Mouse (Mus musculus): ENCODE results near the gene Tcp11.

The Tcp11 gene

GRCm38 (mm10) chr17:28084395-28084905 lies 4.0 kb upstream of the Tcp11 start:
- DNase-seq (ENCODE audit: low spot score) = peak; percentile 27

DNA sequence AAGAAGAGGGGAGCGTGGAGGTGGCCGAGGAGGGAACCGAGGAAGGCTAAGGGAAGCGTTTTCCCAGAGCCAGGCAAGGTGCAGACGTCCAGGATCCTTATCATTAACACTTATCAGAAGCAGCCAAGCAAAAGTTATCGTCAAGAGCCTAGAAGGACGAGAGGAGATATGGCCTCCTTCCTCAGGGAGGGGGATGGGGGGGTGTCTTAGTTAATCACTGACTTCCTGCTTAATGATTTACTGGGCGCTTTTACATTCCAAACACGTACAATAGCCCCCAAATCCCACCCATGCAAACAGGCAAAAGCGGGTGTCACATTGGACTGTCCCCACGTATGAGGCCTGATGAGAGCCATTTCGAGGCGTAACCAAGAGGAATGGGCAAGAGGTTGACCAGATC lies 2.4 kb upstream of the Tcp11 start:
- DNase-seq (ENCODE audit: low spot score) = no peak

GRCm38 (mm10) chr17:28081856-28082255 lies 1.4 kb upstream of the Tcp11 start:
- DNase-seq (ENCODE audit: low spot score) = no peak

DNA sequence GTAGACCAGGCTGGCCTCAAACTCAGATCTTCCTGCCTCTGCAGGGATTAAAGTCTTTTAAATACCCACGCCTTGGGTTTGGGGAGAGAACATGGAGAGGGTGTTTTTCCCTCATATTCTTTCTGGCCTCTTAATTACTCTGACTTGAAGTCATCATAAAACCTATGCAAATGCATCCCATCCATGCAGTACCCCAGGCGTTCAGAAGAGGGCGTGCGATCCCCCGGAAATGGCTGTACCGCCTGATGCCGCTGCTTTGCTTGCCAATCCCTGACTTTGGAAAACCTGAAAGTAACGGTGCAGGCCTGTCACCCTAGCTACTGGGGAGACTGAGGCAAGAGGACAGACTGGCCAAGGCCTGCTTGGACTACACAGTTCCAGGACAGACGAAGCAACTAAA lies 946 bp upstream of the Tcp11 start:
- DNase-seq (ENCODE audit: low spot score) = peak; percentile 64

- DNase-seq (ENCODE audit: low spot score) = no peak
Measured at GRCm38 (mm10) chr17:28080817-28081165, 352 bp upstream of the Tcp11 start.

GRCm38 (mm10) chr17:28079618-28080017 lies 821 bp downstream of the Tcp11 start:
- DNase-seq (ENCODE audit: low spot score) = peak; percentile 98

DNA sequence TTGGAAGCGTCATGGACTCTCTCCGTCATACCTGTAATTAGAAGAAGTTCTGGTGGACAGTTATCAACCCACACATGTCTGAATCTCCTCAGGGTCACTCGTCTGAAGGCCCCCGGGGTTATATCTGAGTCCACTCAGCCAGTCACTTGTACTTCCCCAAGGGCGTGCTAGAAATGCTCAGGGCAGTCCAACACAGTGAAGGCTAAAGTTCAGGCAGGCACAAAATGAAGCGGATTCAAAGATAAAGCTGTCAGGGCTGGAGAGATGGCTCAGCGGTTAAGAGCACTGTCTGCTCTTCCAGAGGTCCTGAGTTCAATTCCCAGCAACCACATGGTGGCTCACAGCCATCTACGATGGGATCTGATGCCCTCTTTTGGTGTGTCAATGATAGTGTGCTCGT lies 2.4 kb downstream of the Tcp11 start:
- no peak for DNase-seq (ENCODE audit: low spot score)

- DNase-seq (ENCODE audit: low spot score) = no peak
Measured at GRCm38 (mm10) chr17:28074486-28074885, 6.0 kb downstream of the Tcp11 start.

DNA sequence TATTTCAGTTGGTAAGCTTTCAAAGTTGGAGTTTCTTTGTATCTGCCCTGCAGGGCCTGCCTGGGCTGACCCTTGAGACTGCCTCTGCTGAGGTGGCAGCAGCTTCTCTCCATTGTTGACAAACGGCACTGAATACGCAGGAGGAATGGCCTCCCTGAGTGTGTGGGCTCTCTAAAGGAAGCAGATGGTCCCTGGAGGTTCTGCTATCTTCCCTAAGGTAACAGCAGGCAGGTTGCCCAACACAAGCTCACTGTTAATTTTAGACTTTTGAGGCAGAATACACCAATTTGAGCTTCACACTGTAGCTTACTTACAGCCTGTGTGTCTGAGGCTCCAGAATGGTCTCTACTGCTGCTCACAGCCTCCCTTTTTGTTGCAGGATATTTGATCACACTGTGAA lies 7.7 kb downstream of the Tcp11 start:
- no peak for DNase-seq (ENCODE audit: low spot score)

DNA sequence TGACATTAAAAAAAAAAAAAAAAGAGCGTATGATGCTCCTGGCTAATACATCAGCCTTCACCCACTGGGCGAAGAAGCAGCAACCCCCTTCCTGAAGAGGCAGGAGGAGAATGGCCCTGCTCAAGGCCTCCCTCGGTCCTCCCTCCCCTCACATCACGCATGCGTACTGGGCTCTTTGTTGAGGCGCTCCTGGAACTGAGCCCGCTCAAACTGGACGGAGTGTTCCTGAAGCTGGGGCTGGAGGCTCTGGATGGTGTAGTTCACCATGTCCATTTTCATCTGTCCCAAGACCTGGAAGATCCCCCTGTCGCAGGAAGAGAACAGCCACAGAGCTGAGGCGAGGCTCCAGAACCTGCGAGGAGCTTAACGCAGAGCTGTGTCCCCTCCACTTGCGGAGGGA lies 10.2 kb downstream of the Tcp11 start:
- DNase-seq (ENCODE audit: low spot score) = no peak

DNA sequence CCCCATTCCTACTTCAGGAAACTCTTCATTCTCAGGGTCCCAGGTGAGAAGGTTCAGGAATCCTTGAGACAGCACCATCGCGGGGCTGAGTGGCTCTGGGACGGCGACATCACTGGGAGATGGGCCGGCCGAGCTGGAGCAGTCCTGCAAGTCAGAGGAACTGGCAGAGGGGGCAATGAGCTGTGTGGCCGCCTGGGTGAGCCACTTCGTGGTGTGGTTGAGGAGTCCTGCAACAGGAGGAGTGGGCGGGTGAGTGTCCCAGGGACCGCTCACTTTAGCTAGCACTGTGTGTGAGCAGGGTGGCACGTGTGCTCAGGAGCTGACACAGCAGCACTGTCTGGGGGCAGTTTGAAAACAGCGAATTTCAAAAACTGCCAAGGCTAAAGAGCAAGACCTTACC lies 11.0 kb downstream of the Tcp11 start:
- no peak for DNase-seq (ENCODE audit: low spot score)

GRCm38 (mm10) chr17:28067303-28067702 lies 13.1 kb downstream of the Tcp11 start:
- DNase-seq (ENCODE audit: low spot score) = no peak

DNA sequence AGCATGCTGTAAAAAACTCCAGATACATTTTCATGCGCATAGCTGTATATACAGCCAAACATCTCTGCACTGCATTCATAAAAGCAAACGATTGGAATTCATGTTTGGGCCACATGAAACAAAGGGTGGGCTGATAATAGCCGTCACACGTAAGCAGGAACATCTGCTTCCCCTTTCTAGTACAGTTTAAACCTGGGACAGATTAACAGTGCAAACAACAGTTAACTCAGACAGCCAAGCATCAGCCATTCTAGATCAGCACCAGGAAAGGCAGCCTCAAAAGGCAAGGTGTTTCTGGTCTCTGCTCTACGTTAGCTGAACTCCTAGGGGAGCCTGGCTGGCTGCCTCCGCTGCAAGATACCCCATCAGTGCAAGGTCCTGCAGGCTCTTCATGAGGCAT lies 17.3 kb downstream of the Tcp11 start:
- DNase-seq (ENCODE audit: low spot score) = peak; percentile 33

DNA sequence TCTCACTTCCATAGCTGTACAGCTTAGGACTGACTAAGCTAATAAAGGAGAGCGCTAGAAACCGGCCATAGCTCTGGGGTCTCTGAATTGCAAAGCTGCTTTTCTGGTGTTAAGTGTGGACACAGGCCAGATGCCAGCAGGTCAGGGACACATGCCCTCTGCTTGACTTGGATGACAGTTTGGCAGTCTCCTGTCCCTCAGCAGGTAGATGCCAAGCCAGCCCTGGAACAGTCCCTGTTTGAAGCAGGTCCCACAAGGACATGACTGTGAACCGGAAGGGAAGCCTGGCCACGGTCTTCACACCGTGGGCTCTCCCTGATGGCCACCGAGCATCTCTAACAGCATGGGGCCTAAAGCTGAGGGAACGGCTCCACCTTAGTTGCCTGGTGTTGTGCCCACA lies 17.7 kb downstream of the Tcp11 start:
- no peak for DNase-seq (ENCODE audit: low spot score)

DNA sequence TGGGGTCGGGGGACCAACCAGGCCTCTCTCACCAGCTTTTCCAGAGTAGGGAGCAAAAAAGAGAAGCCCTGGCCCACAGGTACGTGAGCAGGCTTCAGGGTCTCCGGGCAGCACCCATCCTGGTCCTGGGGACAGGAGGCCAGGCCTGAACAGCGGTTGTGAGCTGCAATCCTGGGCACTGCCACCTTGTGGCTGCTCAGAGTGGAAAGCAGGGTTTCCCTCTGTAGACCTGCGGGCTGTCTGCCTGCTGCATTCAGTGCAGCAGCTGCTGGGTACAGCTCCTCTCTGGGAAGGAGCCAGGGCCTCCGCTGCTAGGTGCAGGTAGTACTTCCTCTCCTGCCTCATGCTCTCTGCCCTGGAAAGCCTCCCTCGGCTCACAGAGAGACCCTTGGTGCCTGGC lies 19.0 kb downstream of the Tcp11 start:
- DNase-seq (ENCODE audit: low spot score) = peak; percentile 50

DNA sequence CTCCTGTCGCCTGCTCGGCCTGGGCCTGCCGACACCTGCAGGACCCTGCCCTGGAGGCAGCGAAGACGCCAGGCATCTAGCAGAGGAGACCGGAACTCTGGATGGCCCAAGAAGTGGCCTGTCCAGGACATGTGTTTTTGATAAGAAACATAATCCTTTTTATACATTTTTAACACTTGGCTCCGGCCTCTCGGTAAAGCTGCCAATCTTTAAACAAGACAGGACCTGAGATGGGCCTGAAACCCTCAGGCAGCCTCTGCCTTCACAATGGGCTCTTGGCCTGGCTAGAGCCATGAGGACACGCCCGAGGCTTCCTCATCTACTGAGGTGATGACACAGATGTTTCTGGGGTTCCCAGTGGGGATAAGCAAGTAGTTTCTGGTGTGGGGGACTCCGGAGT lies 19.8 kb downstream of the Tcp11 start:
- DNase-seq (ENCODE audit: low spot score) = no peak

- DNase-seq (ENCODE audit: low spot score) = no peak
Measured at GRCm38 (mm10) chr17:28058346-28058745, 22.1 kb downstream of the Tcp11 start.

DNA sequence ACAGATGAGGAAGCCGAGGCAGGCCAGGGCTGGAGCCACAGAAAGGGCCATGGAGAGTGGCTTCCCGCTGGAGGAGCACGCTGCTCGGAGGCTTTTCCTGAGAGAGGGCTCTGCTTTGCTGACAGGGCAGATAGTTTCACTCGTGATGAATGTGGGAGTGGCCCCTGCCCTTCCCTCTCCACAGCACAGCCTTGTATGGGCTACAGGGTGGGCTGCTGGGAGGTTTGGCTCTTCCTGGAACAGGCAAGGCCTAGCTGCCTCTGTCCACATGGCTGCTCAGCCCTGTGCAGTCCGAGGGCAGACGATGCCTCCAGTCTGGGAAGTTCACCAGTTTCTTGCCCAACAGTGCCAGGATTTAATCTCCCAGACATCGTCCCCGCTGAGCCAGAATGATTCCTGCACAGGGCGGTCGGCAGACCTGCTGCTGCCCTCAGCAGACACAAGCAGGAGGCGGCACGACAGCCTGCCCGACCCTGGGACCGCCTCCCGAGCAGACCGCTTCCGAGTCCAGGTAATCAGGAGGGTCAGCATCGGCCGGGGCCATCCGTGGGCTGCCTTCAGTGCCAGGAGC lies 28.1 kb downstream of the Tcp11 start:
- no peak for DNase-seq (ENCODE audit: low spot score)

GRCm38 (mm10) chr17:28050210-28050609 lies 30.2 kb downstream of the Tcp11 start:
- no peak for DNase-seq (ENCODE audit: low spot score)

DNA sequence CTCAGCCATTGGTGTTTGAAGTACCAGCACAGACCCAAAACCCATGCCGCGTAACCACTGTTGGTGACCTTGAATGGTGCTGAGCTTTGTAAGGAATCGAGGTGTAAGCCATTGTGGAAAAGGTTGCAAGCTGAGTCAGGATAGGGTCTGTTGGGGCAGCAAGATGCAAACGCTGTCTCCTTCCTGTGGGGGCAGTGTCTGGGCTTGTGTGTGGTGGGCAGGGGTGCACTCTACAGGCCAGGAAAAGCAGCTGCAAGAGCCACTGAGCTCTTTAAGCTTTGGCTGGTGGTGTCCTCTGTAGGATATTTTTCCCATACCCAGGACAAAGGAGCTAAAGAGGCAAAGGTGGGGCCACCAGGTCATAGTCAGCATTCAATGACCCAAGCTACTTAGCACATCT lies 32.0 kb downstream of the Tcp11 start:
- DNase-seq (ENCODE audit: low spot score) = peak; percentile 78

DNA sequence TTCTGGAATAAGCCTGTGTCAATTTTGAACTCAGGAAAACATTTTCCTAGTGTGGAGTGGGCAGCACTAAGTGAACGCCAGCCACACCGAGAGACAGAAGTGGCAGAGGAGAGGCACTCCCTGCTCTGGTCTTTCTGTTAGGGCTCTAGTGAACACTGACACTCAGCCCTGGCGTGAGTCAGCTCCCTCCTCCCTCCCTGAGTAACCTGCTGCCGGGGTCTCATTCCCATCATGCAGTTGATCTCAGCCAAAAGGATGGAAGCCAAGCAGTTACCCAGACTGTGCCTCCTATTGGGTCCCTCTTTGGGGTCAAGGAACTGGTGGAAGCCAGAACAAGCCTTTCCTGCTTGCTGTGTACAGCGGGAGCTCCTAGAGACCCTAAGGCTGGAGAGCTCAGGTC lies 32.9 kb downstream of the Tcp11 start:
- no peak for DNase-seq (ENCODE audit: low spot score)

DNA sequence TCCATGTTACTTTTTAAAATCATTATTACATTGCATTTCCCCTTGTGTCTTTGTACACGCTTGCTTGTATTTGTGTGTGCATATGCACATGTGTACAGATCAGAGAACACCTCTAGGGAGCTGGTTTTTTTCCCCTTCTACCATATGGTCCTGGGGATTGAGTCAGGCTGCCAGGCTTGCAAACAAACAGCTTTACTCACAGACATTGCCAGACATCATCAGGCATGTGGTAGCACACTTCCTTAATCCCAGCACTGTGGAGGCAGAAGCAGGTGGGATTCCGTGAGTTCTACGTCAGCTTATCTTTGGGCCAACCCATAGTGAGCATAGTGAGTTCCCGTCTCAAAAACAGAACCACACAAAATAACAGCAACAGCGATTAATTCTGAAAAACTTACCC lies 33.4 kb downstream of the Tcp11 start:
- no peak for DNase-seq (ENCODE audit: low spot score)

DNA sequence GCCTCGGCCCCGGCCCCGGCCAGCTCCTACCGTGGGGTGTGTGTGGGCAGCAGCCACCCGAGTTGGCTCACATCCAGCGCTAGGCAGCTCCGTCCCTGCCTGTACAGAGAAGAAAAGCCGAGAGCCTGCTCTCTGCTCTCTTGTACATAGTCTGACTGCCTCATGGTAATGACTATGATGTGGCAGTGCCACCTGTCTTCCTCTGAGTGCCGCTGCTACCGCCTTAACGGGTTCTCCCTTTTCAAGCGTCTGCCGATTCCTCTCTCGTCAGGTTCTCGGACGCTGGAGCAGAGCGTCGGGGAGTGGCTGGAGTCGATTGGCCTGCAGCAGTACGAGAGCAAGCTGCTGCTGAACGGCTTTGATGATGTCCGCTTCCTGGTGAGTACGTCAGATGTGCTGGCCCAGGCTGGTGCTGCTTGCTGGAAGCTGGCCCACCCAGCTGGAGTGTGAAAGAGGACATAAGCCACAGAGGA lies 38.1 kb downstream of the Tcp11 start:
- no peak for DNase-seq (ENCODE audit: low spot score)

GRCm38 (mm10) chr17:28041298-28041697 lies 39.1 kb downstream of the Tcp11 start:
- peak; percentile 41 for DNase-seq (ENCODE audit: low spot score)

GRCm38 (mm10) chr17:28040620-28041019 lies 39.8 kb downstream of the Tcp11 start:
- peak; percentile 76 for DNase-seq (ENCODE audit: low spot score)

Data from embryo, embryonic 10.5 days (tissue).